Mouse (Mus musculus) lung, postnatal 0 days (tissue): ENCODE results near the gene Fbxw4.

Source experiments
- CTCF ChIP-seq: IDR thresholded peaks from 2 replicates; pipeline ENCODE4 v1.5.1; 2016; ENCODE audit warnings: antibody characterized with exemption, mild to moderate bottlenecking
- EP300 ChIP-seq: IDR thresholded peaks from 2 replicates; pipeline ENCODE4 v1.6.1; 2016; ENCODE audit warnings: antibody characterized with exemption, mild to moderate bottlenecking, control low read depth

DNA sequence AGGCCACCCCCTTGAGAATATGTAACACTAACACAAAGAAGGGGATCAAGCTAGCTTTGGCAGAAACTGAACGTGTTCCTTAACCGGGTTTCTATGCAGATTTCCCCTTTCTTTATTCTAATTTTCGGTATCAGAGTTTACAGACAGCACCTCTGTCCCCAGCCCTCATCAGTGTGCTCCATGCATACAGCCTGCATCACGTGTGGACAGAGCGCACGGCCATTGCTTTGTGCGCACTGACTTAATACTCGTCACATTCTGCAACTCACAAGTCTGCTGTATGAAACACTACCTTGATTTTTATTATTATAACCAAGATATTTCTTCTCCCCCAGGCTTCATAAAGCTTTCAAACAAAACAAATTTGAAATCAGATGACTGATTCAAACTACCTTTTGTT lies 4.2 kb downstream of the Fbxw4 start:
- TF ChIP-seq CTCF, result no peak
- no peak for TF ChIP-seq EP300
